Mouse (Mus musculus) megakaryocyte, adult 5-6 weeks (primary cell): ENCODE results near the gene Rfc5. TPM values are rescaled to one million over a fixed set of nuclear protein-coding genes. Genes with fewer than 3 reads are reported as not detected.
A peak's percentile ranks its signal among the peaks of the same experiment; 100 is the strongest.
"Not testable (repeated sequence)": the region's sequence is repeated elsewhere in the genome, so short reads cannot be mapped to it uniquely, and the experiment has no call there.

Source experiments
- ATAC-seq: 2 replicates; pipeline ENCODE4 v1.8.0; 2016; ENCODE audit warnings: mild to moderate bottlenecking, inconsistent platforms; ENCODE audit not compliant: poor library complexity, severe bottlenecking
- total RNA-seq, 2 experiments: library from RNA; stranded (forward) in 1 of 2; stranded (reverse) in 1 of 2; fragments of 153-499, 151-499 nt in 1 of 2; fragments of 221-1000, 200-1000 nt in 1 of 2; gene quantifications; 2 replicates each; pipeline versions ENCODE4 v1.2.3 to v1.2.4; 2015 to 2017

Rfc5 gene
- total RNA-seq (2015) (29.8 and 50.6 TPM in 2 replicates), total RNA-seq (2017) (36.5 and 39.0 TPM in 2 replicates)

- ATAC-seq: peak; percentile 98
Measured at GRCm38 (mm10) chr5:117388877-117389276, at the start of gene Rfc5. Gene Rfc5, minus strand, starts transcription at chr5:117389047.

GRCm38 (mm10) chr5:117433501-117433900 lies 44.7 kb upstream of the Rfc5 start:
- not testable (repeated sequence) for ATAC-seq

- peak; percentile 74 for ATAC-seq
Measured at GRCm38 (mm10) chr5:117417442-117417841, 28.6 kb upstream of the Rfc5 start.

- ATAC-seq: no peak
Measured at GRCm38 (mm10) chr5:117415011-117415912, 26.4 kb upstream of the Rfc5 start.

- ATAC-seq: no peak
Measured at GRCm38 (mm10) chr5:117414611-117415010, 25.8 kb upstream of the Rfc5 start.

GRCm38 (mm10) chr5:117413507-117414501 lies 25.0 kb upstream of the Rfc5 start, which contains the start of gene Ksr2:
Gene Ksr2, plus strand, starts transcription at chr5:117414000.
- ATAC-seq: 0 out of 2 replicates have a peak, but pooled peaks have one; percentile 17

- ATAC-seq: no peak
Measured at GRCm38 (mm10) chr5:117409369-117409768, 20.5 kb upstream of the Rfc5 start.

GRCm38 (mm10) chr5:117408216-117408615 lies 19.4 kb upstream of the Rfc5 start:
- peak; percentile 75 for ATAC-seq

GRCm38 (mm10) chr5:117404671-117405070 lies 15.8 kb upstream of the Rfc5 start:
- not testable (repeated sequence) for ATAC-seq

- ATAC-seq: no peak
Measured at GRCm38 (mm10) chr5:117403609-117404008, 14.8 kb upstream of the Rfc5 start.

GRCm38 (mm10) chr5:117399281-117399680 lies 10.4 kb upstream of the Rfc5 start:
- ATAC-seq: no peak

GRCm38 (mm10) chr5:117398007-117398550 lies 9.2 kb upstream of the Rfc5 start:
- no peak for ATAC-seq

GRCm38 (mm10) chr5:117397371-117397770 lies 8.5 kb upstream of the Rfc5 start:
- no peak for ATAC-seq

- peak; percentile 77 for ATAC-seq
Measured at GRCm38 (mm10) chr5:117396596-117397014, 7.8 kb upstream of the Rfc5 start.

GRCm38 (mm10) chr5:117395834-117396233 lies 7.0 kb upstream of the Rfc5 start:
- no peak for ATAC-seq

- ATAC-seq: no peak
Measured at GRCm38 (mm10) chr5:117390895-117391294, 2.0 kb upstream of the Rfc5 start.

GRCm38 (mm10) chr5:117388296-117388751 lies 523 bp downstream of the Rfc5 start:
- peak; percentile 66 for ATAC-seq

- ATAC-seq: no peak
Measured at GRCm38 (mm10) chr5:117383198-117383597, 5.6 kb downstream of the Rfc5 start.

GRCm38 (mm10) chr5:117381785-117382184 lies 7.1 kb downstream of the Rfc5 start:
- no peak for ATAC-seq

- no peak for ATAC-seq
Measured at GRCm38 (mm10) chr5:117380199-117380598, 8.6 kb downstream of the Rfc5 start.

GRCm38 (mm10) chr5:117377731-117378130 lies 11.1 kb downstream of the Rfc5 start:
- ATAC-seq: peak; percentile 64
